Mouse (Mus musculus): Measurements from ENCODE around the gene Cald1. TPM values are rescaled to one million over a fixed set of nuclear protein-coding genes. Genes with fewer than 3 reads are reported as not detected.

Gene Cald1
- 10 to 100 TPM; 63.8 to 89.6 TPM for total RNA-seq (2021)
- long read RNA-seq, experiment 1, full-length matches to known transcripts, result 40 of 54 reads
- long read RNA-seq, experiment 1, partial matches to known transcripts, result 6 of 54 reads
- long read RNA-seq, experiment 1, other reads (novel, unspliced or antisense), result 8 of 54 reads
- long read RNA-seq, experiment 2, full-length matches to known transcripts, result 9 of 54 reads
- long read RNA-seq, experiment 2, partial matches to known transcripts, result 35 of 54 reads
- long read RNA-seq, experiment 2, other reads (novel, unspliced or antisense), result 10 of 54 reads

DNA sequence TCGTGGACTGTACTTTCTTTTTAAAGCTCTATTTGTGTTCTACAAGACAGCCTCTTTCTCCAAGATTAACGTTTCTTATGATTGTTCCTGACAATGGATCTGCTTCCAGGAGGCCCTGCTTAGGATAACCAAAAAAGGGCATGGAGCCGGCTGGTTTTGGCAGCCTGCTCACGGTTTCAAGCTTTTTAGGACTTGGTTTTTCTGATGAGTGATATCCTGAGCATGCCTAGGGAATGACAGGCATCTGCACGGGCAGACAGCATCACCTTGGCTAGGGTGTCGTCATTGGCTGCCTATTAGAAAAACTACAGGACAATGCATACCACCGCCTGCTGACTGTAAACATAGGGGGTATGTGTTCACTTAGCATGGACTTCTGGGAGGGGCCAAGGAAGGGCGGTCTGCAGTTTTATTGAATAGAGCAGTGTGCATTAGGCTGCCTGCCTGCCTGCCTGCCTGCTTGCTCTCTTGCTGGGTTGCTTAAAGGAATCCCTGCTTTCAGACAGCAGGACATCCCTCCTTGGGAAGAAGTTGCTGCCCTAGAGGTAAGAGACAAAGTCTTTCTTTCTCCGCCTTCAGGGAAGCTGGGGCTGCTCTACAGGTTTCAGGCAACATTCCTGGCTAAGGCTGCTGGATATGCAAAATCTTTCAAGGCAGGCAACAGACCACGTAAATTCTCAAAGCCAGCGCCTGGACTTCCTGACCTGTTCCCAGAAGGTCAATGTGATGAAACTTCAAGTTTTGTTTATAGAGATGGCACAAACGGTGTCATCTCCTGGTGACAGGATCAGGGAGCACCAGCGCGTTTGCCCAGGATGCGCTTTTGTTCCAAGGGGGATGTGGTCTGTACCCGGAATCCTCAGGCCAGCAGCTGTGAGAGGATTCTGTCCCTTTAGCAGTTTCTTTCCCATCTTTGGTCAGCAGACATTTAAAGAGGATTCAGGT is at the start of gene Cald1:
Cald1 (plus strand) TSS at position 380 of the 945 bp plus-strand sequence.
- DNase-seq (ENCODE audit: low spot score in 2 of 2), result no peak

- peak; percentile 66 to 77 for DNase-seq (ENCODE audit: low spot score in 2 of 2)
Observed at GRCm38 (mm10) chr6:34549017-34549416, 49.3 kb upstream of the Cald1 start.

- no peak for DNase-seq (ENCODE audit: low spot score in 2 of 2)
Observed at GRCm38 (mm10) chr6:34552489-34553157, 45.7 kb upstream of the Cald1 start.

DNA sequence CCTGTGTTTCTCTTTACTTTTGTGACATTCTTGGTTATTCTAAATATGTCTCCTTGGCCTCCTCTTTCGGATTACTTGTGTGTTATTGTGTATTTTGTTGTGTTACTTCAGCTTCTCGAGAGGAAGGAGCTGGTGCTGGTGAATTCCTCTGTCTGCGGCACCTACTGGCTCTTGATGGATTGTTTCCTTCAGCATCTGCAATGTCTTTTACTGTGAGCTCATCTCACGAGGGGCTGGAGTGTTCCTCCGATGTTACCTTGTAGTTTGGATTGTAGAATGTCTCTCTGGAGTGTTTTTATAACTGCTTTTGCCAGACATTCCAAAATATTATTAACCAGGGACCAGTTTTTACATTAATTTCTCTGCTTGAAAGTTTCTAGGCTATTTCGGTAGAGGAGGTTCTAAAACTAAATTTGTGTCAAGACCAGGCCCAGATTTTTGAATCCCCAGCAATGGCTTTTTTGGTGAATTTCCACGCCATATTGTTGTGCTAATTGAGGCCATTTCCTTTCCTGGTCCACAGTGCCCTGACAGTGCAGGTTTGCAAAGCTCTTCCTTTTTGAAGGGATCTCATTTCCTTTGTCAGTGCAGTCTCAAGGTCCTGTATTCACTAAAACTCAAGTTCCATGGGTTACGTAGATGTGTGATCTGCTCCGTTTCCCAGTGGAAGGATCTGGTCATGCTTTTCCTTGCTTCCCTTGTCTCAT is 43.9 kb upstream of the Cald1 start:
- no peak for DNase-seq (ENCODE audit: low spot score in 2 of 2)

DNA sequence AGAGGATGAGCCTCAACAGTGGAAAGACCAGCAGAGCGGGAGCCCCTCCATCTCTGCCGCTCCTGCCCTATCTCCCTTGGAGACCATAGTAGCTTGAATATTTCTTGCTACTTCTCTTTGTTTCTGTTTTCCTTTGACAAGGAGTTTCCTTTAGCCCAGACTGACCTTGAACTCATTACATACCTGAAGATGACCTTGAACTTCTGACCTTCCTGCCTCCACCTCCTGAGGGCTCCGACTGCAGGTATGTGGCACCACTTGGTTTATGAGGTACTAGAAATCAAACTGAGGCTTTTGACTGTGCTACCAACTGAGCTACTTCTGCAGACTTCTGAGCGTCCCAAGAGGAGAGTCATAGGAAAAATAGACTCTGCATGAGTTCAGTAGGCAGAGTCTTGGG is 38.8 kb upstream of the Cald1 start:
- no peak for DNase-seq (ENCODE audit: low spot score in 2 of 2)

GRCm38 (mm10) chr6:34565176-34565880 is 33.0 kb upstream of the Cald1 start:
- DNase-seq (ENCODE audit: low spot score in 2 of 2), result peak in 1 of 2 experiments; percentile 20

DNA sequence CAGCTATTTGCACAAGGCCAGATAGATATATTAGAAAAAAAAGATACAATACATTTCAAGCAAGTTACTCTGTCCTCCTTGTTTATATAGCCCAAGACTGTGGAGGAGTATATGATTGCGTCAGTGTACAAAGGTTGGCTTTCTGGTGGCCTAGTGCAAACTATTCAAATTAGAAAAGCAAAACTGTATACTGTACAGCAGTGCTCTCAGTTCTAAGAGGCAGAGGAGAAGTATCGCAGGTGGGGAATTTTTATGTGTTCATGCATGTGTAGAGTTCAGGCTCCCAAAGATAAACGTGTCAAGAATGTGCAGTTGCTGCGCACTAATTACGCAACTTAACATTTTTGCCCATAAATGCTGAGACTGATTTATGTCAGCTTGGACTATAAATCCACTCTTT is 31.0 kb upstream of the Cald1 start:
- no peak for DNase-seq (ENCODE audit: low spot score in 2 of 2)

- DNase-seq (ENCODE audit: low spot score in 2 of 2), result no peak
Observed at GRCm38 (mm10) chr6:34579504-34580068, 18.7 kb upstream of the Cald1 start.

GRCm38 (mm10) chr6:34583365-34583764 is 14.9 kb upstream of the Cald1 start:
- no peak for DNase-seq (ENCODE audit: low spot score in 2 of 2)

DNA sequence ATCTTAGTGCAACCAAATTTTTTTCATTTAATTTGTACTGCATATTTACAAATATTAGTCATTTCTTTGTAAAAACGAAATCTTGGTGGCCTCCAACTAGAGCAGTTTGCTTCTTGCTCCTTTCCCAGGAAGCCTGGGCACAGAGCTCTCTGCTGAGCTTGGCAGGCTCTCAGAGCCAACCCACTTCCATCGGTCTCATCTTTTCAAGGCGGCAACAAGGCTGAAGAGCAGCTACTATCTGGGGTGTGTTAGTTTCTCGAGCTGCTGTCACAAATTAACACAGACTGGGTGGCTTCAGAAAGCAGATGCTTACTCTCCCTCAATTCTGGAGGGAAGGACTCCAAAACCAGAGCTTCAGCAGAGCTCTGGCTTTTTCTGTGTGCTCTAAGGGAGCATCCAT is 10.2 kb upstream of the Cald1 start:
- DNase-seq (ENCODE audit: low spot score in 2 of 2), result no peak

- no peak for DNase-seq (ENCODE audit: low spot score in 2 of 2)
Observed at GRCm38 (mm10) chr6:34590716-34591115, 7.6 kb upstream of the Cald1 start.

DNA sequence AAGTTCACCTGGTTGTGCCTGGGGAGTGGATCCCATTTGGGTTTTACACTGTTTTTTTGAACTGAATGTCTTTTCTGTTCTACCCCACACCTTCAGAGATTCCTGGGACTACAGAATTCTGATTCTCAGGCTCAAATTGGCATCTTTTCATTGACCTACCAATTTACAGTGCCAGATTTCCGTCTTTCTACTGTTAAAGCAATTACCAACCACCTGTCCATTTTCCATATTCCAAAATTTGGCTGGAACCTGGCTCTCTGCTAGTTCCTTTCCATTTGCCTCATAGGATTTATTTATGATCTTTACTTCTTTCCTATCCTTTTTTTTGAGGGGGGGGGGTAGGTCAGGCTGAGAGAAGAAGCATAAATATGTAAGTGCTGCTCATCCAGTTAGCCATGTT is 4.9 kb upstream of the Cald1 start:
- DNase-seq (ENCODE audit: low spot score in 2 of 2), result no peak

DNA sequence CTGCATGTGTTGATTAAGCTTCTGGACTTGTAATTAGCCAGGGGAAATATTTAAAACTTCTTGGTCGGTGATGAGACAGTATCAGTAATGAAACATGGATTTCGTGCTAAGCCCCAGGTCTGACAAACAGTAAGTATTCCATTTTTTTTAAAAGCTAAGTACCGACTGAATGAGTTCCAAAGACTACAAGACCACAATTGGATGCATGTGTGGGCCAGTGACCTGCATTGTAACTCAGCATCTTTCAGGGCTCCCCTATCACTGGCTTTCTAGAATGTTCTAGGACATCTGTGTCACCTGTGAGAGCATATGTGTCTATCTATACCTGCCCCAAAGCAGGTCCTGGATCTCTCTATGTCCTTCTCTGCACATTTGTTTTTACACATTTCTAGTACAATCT is 984 bp upstream of the Cald1 start:
- no peak for DNase-seq (ENCODE audit: low spot score in 2 of 2)

GRCm38 (mm10) chr6:34599171-34599570 is 871 bp downstream of the Cald1 start:
- DNase-seq (ENCODE audit: low spot score in 2 of 2), result no peak

DNA sequence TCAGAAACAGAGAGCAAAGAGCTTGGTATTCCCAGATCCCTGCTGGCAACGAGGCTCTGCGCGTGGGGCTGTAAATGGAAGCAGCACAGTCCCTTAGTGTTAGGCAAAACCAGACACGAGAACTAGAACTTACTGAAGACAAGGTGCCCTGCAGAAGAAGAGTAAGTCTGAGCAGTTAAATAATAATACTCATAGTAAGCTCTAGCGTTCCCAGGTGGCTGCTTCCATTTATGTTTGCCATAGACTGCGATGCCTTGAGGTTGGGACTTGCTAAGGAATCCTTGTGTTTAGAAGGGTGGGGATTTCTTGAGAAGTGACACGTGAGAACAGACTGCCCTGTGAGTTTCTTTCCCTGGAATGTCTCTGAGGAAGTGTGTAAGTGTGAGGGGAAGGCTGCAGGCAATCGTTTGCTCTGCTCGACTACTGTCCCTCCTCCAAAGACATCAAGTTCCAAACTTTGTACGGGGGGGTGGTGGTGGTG is 1.4 kb downstream of the Cald1 start:
- no peak for DNase-seq (ENCODE audit: low spot score in 2 of 2)

- no peak for DNase-seq (ENCODE audit: low spot score in 2 of 2)
Observed at GRCm38 (mm10) chr6:34600850-34601249, 2.5 kb downstream of the Cald1 start.

DNA sequence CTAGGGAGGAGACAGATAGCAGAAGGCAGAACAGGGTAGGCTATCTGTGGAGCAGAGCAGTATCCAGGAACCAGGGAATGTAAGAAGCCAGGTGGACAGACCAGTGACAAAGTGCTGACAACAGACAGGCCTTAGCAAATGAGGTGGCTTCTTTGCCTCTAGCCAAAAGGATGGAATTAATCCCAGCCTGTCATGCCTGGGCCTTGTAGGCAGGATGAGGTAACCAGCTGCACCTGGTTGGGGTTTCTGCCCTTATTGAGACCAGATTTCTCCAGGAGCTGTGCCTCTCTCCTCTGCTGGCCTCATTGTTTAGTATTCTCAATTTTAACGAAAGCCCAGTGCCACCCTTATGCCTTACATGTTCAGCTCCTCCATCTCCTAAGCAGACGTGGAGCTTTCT is 3.8 kb downstream of the Cald1 start:
- DNase-seq (ENCODE audit: low spot score in 2 of 2), result no peak

DNA sequence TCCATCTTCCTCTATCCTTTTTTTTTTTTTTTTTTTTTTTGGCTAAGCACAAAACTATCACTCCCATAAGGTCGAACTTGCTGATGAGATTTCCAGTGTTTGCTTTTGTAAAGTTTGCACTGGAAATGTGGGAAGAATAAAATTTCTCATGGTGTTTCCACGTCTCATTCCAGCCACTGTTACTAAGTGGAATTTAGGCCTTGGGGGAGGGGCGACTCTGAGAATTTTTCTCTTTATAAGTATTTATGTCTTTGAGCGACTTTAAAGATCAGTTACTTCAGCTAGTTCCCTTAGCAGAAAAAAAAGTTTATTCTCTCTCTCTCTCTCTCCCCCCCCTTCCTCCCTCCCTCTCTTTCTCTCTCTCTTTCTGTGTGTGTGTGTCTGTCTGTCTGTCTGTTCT is 8.1 kb downstream of the Cald1 start:
- DNase-seq (ENCODE audit: low spot score in 2 of 2), result no peak

GRCm38 (mm10) chr6:34608603-34609002 is 10.3 kb downstream of the Cald1 start:
- no peak for DNase-seq (ENCODE audit: low spot score in 2 of 2)

Data from adrenal gland, adult 18-20 months (tissue).